Mouse (Mus musculus): ENCODE results near the gene Cep131.
A peak's percentile ranks its signal among the peaks of the same experiment; 100 is the strongest.

Cep131 gene

GRCm38 (mm10) chr11:120098588-120099511, 12.2 kb upstream of the Cep131 start, which contains the start of the genes Tepsin and Ndufaf8:
TSS of gene Tepsin (minus strand) at chr11:120098731.
TSS of gene Ndufaf8 (plus strand) at chr11:120098928.
- peak; percentile 96 for DNase-seq (ENCODE audit: low spot score)

- DNase-seq (ENCODE audit: low spot score) = no peak
Measured at GRCm38 (mm10) chr11:120092817-120093591, 6.4 kb upstream of the Cep131 start.

- DNase-seq (ENCODE audit: low spot score) = no peak
Measured at GRCm38 (mm10) chr11:120090661-120091060, 4.0 kb upstream of the Cep131 start.

GRCm38 (mm10) chr11:120085891-120086627, 568 bp downstream of the Cep131 start:
- no peak for DNase-seq (ENCODE audit: low spot score)

GRCm38 (mm10) chr11:120080282-120080681, 6.3 kb downstream of the Cep131 start:
- DNase-seq (ENCODE audit: low spot score) = no peak

GRCm38 (mm10) chr11:120076191-120076590, 10.4 kb downstream of the Cep131 start:
- DNase-seq (ENCODE audit: low spot score) = no peak

- DNase-seq (ENCODE audit: low spot score) = no peak
Measured at GRCm38 (mm10) chr11:120072986-120073647, 13.5 kb downstream of the Cep131 start.

- no peak for DNase-seq (ENCODE audit: low spot score)
Measured at GRCm38 (mm10) chr11:120071731-120072320, 14.8 kb downstream of the Cep131 start.

GRCm38 (mm10) chr11:120071065-120071464, 15.6 kb downstream of the Cep131 start:
- no peak for DNase-seq (ENCODE audit: low spot score)

- DNase-seq (ENCODE audit: low spot score) = no peak
Measured at GRCm38 (mm10) chr11:120070286-120070930, 16.2 kb downstream of the Cep131 start.

- DNase-seq (ENCODE audit: low spot score) = no peak
Measured at GRCm38 (mm10) chr11:120069261-120069660, 17.4 kb downstream of the Cep131 start.

- DNase-seq (ENCODE audit: low spot score) = no peak
Measured at GRCm38 (mm10) chr11:120067834-120068233, 18.8 kb downstream of the Cep131 start.

GRCm38 (mm10) chr11:120065291-120065690, 21.3 kb downstream of the Cep131 start:
- peak; percentile 64 for DNase-seq (ENCODE audit: low spot score)

- DNase-seq (ENCODE audit: low spot score) = no peak
Measured at GRCm38 (mm10) chr11:120064668-120065040, 22.0 kb downstream of the Cep131 start.

GRCm38 (mm10) chr11:120064006-120064667, 22.5 kb downstream of the Cep131 start:
- DNase-seq (ENCODE audit: low spot score) = no peak

- DNase-seq (ENCODE audit: low spot score) = no peak
Measured at GRCm38 (mm10) chr11:120063326-120063725, 23.3 kb downstream of the Cep131 start.

- DNase-seq (ENCODE audit: low spot score) = no peak
Measured at GRCm38 (mm10) chr11:120060634-120061033, 26.0 kb downstream of the Cep131 start.

GRCm38 (mm10) chr11:120055953-120056732, 30.5 kb downstream of the Cep131 start:
- DNase-seq (ENCODE audit: low spot score) = no peak

- no peak for DNase-seq (ENCODE audit: low spot score)
Measured at GRCm38 (mm10) chr11:120053846-120054245, 32.8 kb downstream of the Cep131 start.
